Mouse (Mus musculus) kidney, postnatal 4 days (tissue): Measurements from ENCODE around the gene Zpbp2.
"Not testable (repeated sequence)": the region's sequence is repeated elsewhere in the genome, so short reads cannot be mapped to it uniquely, and the experiment has no call there.

Experiments
- DNase-seq, 2 experiments: peaks; one replicate each; pipeline ENCODE4 v3.0.0; 2021; ENCODE audit warnings: mixed read lengths in 2 of 2

Gene Zpbp2

DNA sequence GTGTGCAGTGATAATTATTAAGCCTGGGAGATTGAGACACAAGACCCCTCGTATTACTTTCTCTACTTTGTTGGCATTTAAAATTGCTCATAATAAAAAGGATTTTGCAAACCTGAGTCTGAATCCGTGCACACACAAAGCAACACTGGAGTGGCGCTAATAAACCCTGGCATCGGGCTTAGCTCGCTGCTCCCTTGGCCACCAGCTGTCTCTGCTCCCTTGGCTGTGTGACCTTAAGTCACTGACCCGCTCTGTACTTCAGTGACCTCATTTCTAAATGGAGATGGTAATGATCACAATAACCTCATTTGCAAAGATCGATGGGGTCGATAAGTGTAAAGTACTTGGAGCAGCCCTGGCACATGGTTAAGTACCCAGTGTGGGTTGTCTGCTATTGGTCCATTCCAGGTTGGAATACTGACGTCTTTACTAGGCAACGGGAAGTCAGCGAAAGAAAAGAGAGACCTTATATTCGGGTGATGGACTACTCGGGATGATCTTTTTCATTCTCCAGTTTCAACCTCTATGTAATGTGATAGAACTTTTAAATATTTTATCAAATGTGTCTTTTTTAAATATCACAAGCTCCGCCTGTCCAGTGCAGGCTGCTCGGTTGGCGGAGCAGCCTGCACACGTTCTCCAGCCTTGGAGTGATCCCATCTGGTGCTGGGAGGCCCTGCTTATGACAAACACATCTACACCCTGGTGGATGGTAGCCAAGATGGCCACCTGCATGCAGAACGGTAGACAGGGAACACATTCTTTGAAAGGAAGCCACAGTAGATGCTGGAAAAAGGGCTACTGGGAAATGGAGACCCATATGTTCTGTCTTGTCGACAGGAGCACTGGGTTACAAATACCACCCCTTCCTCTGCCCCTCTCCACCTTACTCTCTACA, 39.9 kb downstream of the Zpbp2 start:
- no peak for DNase-seq

- DNase-seq, result no peak
These were observed 44.1 kb downstream of the Zpbp2 start for GRCm38 (mm10) chr11:98595021-98595420.

- DNase-seq, result no peak
These were observed 44.6 kb downstream of the Zpbp2 start for GRCm38 (mm10) chr11:98595473-98595872.

DNA sequence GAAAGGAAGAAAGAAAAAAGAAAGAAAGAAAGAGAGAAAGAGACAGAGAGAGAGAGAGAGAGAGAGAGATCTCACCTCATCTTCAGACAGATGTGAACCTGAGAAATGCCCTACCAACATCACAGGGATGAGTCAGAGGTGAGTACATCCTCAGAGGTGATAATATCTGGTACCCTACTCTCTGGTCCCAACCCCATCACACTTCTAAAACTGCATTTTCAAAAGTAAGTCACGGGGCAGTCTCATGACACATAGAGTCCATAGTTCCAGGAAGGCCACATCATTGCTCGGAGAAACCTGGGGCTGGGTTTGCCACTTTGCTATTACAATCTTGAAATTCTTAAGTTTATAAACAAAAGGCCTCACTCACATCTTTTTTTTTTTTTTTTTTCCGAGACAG, 45.1 kb downstream of the Zpbp2 start:
- DNase-seq, result no peak

- DNase-seq, result peak; percentile 81 to 83
These were observed 46.5 kb downstream of the Zpbp2 start for GRCm38 (mm10) chr11:98597363-98597762.

GRCm38 (mm10) chr11:98597991-98598390, 47.1 kb downstream of the Zpbp2 start, which contains the start of gene Lrrc3c:
Gene Lrrc3c, plus strand, starts transcription at chr11:98598291.
- DNase-seq, result no peak

- DNase-seq, result no peak
These were observed 48.0 kb downstream of the Zpbp2 start for GRCm38 (mm10) chr11:98598851-98599290.

GRCm38 (mm10) chr11:98599291-98599690, 48.4 kb downstream of the Zpbp2 start:
- no peak for DNase-seq

GRCm38 (mm10) chr11:98602090-98602690, 51.3 kb downstream of the Zpbp2 start:
- peak; percentile 74 to 82 for DNase-seq

DNA sequence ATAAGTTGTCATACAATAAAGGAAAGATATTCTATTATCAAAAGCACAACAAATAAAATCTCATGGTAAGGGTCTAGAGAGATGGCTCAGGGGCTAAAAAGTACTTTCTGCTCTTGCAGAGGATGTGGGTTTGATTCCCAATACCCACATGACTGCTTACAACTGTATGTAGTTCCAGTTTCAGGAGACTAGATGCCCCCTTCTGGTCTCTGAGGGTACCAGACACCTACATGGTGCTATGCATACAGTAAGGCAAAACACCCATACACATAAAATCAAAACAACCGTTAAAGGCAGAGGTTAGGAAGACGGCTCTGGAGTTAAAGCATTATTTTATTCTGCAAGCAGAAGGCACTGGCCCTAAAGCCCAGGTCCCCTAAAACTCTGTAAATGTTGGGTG, 53.1 kb downstream of the Zpbp2 start:
- DNase-seq, result no peak

DNA sequence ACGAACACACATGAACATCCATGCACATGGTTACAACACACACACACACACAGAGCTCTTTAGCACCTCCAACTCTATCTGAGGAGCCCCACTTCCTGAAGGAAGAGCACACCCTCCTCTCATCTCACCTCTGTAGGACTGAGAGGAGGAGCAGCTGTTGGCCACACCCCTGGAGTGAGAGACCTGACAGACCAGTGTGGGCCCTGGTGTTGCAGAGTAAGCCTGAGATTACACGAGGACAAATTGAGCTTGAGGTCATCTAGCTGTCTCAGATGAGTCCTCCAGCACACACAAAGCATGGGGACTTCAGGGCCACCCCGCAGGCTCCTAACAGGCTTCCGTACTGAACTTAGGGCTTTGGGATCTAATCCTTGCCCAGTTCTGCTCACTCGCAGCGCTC, 54.0 kb downstream of the Zpbp2 start:
- DNase-seq, result not testable (repeated sequence)

DNA sequence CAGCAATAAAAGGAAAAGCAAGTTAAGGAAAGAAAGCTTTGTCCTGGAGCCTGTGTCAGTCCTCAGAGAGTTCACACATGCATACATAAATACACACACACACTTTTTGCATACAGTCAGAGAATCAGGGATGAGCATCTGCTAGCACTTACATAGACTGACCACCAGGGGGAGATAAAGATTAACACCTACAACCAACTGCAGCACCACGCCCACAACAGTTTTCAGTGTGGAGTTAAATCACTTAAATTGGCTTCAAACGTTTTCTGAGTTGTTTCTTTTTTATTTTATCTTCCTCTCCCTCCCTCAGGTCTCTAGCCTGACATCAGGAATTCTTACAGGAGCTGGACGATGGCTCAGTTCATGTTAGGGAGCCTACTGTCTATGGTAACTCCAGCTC, 55.9 kb downstream of the Zpbp2 start:
- peak in 1 of 2 experiments; percentile 54 for DNase-seq
